Mouse (Mus musculus) liver, adult (tissue): ENCODE data around the gene Amotl2.

Source experiments
- GATA4 ChIP-seq: IDR thresholded peaks from 2 replicates; pipeline ENCODE4 v1.6.1; 2014; ENCODE audit warnings: mild to moderate bottlenecking, low read length; ENCODE audit not compliant: insufficient replicate concordance

The Amotl2 gene

DNA sequence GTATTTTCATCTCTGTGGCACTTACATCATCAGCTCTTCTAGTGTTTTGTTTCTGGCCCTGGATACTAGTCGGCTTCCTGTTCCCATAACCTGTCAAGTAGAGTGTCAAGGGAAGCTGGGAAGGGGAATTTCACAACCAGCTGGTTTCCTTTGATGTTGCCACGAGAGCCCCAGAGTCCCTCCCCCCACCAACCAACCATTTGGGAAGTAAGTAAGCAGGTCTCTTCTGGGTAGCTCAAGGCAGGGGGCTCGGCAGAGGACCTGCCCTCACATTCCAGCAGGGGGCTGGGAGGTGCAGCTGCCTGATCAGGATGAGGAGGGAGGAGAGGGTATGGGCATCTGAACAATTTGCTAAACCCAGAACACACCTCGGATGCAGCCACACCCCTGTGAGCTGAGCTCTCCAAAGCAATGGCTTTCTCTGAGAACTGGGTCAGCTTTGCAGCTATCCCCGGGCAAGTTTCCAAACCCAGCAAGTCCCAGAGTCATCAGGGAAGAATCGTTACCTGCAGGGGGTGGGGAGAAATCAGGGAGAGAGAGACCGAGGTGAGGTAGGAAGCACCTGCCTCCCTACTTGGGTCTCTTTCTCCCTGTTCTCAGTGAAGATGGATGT lies 1.5 kb upstream of the Amotl2 start:
- no peak for TF ChIP-seq GATA4

DNA sequence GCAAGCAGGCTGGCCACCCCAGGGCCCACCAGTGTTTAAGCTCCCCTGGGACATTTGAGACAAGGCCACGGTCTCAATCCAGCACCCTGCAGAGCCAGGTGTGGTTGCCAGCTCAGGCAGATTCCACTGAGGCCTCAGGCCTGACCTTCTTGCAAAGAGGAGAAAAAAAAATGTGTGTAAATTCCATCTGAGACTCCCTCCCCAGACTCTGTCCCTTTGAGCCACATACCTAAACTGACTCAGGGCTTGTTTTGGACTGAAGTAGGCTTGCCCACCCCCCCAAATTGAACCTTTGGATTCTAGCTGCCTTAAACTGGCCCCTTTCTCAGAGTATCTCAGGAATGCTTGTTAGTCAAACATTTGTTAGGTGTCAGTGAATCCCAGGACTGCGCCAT lies 969 bp upstream of the Amotl2 start:
- TF ChIP-seq GATA4, result no peak

DNA sequence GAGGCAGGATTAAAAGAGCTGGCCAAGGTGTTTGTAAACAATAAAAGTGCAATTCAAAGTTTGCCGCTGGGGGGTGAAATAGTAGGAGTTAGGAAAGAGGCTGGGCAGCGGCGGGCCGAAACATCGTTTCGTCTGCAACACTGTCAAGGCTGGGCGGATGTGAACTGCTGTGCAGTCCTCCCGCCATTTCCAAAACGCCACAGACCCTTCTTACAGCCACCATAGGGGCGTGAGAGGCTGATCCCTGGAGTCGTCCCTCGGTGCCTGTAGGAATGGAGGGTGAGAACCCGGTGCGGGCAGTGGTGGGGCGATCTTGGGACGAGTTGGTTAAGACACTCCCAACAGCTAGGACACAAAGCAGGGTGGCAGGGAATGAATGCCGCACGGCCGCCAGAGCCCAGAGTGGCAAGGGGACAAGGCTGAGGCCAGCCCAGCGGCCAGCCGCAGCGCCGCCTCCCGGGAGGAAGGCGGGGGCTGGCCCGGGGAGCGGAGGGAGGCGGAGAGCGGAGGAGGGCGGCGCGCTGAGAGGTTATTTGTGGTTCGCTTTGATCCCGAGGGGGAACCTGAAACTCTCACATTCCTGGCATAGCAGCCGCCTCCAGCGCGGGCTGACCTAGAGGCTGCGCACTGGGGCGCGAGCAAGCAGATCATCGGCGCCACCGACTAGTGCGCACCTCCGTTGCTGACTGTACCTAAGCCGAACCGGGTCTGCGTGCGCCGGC lies 853 bp downstream of the Amotl2 start:
- TF ChIP-seq GATA4, result peak; percentile 78; the same call in 1 of the 2 replicates

DNA sequence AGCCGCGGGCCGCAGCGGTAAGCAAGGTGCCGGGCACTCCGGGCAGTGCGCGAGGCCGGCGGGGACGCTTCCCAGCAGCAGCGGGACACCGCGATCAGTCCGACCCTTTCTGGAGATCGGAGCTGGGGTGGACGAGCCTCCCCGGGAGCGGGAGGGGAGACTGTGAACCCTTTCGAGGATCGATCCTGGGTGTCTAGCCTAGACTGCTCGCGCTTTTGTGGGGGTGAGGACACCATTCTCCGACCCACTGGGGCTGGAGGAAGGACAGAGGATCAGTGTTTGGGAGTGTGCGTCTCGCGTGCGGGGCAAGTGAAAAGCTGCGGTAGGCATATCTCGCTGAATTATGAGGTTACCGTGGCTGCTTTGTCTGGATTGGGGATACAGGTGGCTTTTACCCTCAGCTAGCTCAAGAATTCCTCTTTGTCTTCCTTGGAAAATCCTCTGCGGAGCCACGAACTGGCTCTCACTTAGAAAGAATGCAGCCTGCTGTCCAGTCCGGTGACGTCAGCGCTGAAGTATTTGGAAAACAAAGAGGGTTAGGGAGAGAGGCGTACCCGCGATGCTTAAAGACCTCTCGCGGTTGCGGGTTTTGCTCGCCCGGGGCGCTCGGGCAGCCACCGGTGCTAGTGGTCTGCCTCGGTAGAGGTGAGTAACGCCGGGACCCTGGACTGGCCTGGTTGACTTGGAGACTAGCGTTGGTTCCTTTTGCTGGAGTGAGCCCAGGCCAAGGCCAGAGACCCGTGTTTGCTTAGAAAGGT lies 1.6 kb downstream of the Amotl2 start:
- TF ChIP-seq GATA4, result no peak

DNA sequence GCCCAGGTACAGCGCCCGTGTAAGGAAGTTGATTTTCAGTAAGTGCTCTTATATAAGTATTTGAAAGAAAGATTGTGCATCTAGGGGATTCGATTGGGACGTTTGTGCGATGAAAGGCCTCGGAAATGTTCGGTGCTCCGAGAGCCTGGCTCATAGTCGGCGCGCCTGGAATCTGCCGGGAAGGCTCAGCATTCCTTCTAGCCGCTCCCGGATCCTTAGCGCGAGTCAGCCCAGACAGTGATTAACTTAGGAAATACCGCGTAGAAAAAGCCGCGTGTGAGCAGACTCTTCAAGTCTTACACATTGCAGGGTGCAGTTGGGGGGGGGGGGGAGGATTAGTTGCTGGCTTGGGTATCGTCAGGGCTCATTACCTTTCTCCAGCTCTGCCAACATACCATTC lies 2.2 kb downstream of the Amotl2 start:
- TF ChIP-seq GATA4, result no peak

DNA sequence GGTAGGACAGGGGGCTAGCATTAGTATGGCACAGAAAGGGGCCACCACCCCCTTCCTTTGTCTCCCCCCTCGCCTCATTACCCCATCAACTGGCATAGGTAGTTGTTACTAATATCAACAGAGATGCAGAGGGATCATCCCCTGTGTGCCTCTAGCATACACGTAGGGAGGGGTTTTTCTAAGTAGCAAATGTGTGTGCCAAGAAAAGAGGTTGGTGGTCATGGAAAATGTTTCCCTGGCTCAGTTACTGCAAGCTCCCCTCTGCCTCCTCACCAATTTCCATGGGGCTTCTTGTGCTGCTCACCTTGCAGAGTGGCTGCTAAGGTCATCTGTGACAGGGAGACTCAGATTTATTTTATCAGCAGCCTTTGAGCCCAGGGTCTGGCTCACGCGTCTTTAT lies 2.6 kb downstream of the Amotl2 start:
- TF ChIP-seq GATA4, result no peak

DNA sequence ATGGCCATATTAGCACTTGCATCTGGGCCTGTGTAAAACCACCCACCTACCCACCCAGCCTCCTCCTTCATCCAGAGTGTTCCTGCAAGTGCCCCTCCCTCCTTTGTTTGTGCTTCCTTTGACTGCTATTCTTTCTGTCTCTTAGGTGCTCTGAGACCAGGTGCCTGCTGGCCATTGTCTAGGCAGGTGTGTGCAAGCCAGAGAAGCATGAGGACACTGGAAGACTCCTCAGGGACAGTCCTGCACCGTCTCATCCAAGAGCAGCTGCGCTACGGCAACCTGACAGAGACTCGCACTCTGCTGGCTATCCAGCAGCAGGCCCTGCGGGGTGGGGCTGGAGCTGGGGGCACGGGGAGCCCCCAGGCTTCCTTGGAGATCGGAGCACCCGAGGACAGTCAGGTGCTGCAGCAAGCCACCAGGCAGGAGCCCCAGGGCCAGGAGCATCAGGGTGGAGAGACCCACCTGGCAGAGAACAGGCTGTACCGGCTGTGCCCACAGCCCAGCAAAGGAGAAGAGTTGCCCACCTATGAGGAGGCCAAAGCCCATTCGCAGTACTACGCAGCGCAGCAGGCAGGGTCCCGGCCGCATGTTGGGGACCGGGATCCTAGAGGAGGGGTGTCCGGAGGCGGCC lies 3.6 kb downstream of the Amotl2 start:
- TF ChIP-seq GATA4, result no peak

DNA sequence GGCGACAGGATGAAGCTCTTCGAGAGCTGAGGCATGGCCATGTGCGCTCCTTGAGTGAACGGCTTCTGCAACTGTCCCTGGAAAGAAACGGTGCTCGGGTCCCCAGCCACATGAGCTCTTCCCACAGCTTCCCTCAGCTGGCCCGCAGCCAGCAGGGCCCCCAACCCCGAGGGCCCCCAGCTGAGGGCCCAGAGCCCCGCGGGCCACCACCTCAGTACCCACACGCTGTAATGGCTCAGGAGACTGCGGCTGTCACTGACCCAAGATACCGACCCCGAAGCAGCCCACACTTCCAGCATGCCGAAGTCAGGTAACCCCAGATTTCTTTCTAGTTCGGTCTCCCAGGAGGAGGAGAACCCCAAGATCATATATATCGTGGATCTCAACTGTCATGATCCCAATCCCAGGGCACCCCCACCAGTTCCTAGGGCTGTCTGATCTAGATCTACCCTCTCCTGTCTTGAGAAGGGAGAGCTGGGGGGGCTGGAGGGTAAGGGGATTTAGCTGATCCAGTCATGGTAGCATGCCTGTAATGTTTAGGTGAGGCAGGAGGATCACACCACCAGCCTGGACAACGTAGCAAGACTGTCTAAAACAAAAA lies 4.2 kb downstream of the Amotl2 start:
- no peak for TF ChIP-seq GATA4

DNA sequence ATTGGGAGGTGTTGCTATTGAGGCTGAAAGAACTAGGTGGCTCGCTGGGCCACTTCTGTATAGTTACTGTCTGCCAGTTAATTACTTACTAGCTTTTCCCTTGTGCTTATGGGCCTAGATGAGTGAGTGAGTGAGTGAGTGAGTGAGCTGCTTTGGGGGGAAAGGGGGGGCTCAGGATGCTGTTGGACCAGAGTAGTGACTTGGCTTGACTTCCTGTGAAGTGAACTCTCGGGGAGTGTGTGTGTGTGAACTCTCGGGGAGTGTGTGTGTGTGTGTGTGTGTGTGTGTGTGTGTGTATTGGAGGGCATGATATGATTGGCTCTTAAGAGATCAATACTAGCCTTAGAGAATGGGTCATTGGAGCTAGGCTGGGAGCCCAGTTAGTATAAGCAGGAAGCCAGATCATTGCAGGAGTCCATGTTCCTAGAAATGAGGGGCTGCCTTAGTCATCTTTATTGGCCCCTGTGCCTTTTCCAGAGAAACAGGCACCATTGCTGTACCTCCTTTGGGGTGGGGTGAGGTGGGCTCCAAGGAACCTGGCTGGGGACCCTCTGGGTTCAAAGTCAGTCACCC lies 5.0 kb downstream of the Amotl2 start:
- peak; percentile 22; the same call in 1 of the 2 replicates for TF ChIP-seq GATA4

DNA sequence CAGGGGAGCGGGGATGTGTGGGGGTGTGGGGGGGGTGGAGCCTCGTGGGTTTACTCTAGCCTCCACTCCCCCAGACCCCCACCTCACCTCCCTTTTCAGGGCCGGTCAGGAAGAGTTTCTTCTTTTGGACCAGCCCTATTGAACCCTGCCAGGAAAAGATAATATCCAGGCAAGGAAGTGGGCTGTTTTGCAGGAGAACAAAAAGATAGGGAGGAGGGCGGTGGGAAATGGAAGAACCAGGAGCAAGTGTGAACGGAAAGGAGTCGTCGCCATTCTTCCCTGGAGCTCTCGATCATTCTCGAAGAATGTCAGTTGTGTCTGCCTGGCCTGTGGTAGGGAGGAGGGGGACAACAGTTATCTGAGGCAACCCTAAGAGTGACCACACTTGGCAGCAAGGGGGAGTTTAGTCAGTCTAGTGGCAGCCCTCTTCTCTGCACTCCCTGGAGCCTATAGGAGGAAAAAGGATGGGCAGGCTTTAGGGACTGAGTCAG lies 5.6 kb downstream of the Amotl2 start:
- peak; percentile 91 for TF ChIP-seq GATA4

DNA sequence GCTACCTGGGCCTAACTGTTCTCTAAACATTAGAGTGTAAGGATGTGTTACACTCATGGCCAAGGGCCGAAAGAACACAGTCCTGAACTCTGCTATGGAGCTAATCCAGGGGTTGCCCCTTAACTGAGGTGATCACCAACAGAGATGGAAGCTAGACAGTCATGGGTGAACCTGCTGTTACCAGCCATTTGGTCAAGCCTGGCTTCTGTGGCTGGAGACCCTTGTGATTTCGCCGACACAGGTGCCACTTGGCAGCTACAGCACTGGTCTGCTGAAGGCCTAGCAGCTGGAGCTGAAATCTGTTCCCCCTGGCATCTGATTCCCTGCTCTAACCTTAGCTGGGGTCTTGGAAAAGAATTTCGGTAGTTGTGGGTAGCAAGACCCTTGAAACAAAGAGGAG lies 6.3 kb downstream of the Amotl2 start:
- no peak for TF ChIP-seq GATA4

DNA sequence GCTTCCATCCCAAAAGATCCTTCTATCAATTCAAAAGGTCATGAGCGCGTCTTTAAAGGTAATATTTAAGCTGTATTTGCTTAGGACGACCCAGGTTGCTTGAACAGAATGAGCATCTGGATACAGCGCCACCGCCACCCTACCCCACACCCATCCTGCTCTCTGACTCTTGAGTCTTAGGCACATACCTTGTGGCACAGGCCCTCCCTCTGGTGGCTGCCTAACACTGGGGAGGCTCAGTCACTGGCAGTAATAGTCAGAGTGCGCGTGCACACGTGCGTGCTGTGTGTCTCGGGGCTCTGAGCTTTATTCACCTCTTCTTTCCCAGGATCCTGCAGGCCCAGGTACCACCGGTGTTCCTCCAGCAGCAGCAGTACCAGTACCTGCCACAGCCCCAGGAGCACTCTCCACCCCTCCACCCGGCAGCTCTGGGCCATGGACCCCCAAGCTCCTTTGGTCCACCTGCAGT lies 6.8 kb downstream of the Amotl2 start:
- TF ChIP-seq GATA4, result no peak

DNA sequence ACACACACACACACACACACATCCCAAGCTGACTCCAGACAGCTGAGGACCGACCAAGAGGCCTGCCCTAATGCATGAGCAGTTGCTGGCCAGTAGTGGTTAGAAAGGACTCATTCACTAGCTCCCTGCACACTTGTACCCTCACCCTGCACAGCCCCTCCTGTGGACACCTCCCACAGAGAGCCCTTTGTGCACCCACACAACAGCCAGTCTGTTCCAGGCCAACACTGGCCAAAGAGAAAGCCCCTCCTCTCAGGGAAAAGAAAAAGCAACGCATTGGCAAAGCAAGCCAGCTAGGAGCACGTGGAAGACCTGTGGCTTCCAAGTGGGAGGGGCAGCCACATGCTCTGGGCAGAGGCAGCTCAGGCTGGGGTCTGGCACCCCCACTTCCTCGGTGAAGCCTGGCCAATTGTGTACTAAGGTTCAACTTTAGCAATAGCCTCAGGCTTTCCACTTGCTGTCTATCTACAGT lies 7.6 kb downstream of the Amotl2 start:
- peak; percentile 7; the same call in 1 of the 2 replicates for TF ChIP-seq GATA4

DNA sequence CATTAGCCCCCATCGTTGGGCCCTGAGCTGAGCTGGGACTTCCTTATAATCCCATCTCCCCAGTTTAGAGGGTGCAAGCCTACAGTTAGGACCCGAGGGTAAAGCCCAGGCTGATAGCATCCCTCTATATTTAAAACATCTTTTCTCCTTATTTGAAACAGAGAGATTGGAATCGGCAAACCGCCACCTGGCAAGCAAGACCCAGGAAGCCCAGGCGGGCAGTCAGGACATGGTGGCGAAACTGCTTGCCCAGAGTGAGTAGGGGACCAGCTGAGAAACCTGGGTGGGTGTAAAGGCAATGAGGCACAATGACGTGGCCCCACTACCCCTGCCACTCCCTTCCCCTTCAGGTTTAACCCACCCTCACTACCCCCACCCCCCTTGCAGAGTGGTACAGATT lies 8.5 kb downstream of the Amotl2 start:
- no peak for TF ChIP-seq GATA4

DNA sequence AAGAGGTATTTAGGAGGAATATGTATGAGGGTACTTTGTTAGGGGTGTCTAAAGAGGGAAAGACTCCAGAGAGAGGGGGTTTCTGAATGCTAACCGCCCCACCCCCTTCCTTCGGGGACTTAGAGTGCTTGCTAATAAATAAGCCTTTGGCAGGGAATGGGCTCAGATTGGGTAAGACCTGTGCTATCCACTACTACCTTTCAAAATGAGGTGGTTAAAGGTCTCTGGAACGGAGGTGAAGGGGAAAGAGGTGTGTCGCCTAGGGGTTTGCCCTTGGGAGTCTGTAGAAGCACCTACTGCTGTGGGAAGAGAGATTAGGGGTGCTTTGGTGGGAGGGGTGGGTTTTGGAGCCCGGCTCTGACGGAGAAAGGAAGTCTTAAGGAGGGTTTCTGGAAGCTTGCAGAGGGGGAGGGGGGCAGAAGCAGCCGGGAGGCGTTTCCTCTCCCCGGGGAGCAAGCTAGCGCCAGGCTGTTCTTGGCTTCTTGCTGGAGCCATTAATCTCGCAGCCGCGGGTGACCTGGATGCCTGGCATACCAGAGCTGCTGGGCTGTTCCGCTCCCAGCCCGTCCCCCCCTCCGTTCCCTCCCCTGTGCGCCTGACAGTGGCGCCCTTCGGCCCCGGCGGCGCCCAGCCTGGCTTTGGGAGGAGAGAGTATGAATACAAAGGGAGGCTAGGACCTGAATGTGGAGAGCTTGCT lies 9.6 kb downstream of the Amotl2 start:
- TF ChIP-seq GATA4, result peak; percentile 99
